Mouse (Mus musculus): ENCODE measurements around the gene N4bp1. TPM values are rescaled to one million over a fixed set of nuclear protein-coding genes. Genes with fewer than 3 reads are reported as not detected.
A peak's percentile ranks its signal among the peaks of the same experiment; 100 is the strongest.

The N4bp1 gene
- polyA plus RNA-seq, 1 experiment from 2014 or later, result 24.6 TPM

DNA sequence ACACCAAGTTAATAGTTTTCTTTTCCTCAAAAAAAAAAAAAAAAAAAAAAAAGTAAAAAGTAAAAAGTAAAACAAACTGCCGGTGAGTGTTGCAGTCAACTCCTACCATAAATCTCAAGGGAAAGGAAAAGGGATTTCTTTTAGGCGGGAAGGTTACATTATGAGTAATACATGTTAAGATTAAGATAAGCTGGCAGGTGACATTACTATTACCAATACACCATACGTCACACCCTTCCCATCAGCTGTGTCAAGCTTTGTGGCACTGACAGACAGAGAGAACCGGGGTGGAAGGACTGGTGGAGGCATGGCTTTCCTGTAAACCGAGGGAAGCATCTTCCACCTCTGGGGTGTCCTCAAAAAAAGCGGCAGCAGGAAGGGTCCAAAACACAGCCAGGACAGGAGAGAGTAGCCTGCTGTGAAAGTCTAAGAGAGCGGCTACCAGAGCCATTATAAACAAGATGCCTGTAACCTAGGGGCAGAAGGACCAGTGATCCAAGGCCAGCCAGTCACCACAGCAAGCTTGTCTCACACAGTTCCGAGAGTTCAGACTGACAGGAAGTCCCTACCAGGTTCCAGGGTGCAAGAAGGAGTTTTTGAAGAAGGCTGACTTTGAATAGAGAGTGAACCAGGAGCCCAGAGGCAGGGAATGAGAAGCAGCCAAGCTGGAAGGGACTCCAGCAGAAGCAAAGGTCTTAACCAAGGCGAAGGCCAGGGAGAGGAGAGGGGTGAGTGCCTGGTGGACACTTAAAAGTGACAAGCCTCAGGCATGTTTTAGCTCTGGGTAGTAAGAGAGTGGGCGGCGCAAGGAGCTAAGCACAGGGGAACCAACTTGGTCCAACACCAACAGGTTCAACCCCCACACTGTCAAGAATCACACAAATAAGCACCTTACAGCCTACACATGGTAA lies 2.2 kb downstream of the N4bp1 start:
- Histone ChIP-seq H3K4me3 (ENCODE audit: inconsistent target) (no peak overlapping the region), H3K79me2 (ENCODE audit: inconsistent target) (peaks cover 67% of the 10 kb centered on the region), H3K36me3 (ENCODE audit: inconsistent target) (no peaks in the 10 kb centered on the region), H3K27ac (no peak overlapping the region)
- 91% methylated on average over 8 of the region's 11 CpGs for WGBS (ENCODE audit: missing documents)

DNA sequence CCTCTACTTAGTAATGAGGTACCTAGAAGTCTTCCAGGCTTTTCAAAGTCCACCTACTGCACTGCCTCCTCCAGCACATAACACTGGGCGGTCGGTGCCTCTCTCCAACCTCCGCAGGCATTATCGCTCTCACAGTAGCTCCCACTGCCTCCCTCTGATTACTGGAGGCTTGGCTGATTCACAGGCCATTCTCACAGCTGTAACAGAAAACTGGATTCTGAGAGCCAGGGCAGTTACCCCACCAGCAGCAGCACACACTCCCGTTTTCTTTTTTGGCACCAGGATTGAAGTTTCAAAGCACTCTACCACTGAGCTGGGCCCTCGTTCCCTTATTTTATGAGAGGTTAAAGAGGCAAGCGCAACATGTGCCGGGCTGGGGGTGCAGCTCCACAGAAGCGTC lies 3.1 kb downstream of the N4bp1 start:
- 89% methylated on average over 8 of the region's 9 CpGs for WGBS (ENCODE audit: missing documents)
- Histone ChIP-seq H3K4me3 (ENCODE audit: inconsistent target) (no peak overlapping the region), H3K27ac (no peak overlapping the region), H3K79me2 (ENCODE audit: inconsistent target) (peaks cover 76% of the 10 kb centered on the region), H3K36me3 (ENCODE audit: inconsistent target) (no peaks in the 10 kb centered on the region)

DNA sequence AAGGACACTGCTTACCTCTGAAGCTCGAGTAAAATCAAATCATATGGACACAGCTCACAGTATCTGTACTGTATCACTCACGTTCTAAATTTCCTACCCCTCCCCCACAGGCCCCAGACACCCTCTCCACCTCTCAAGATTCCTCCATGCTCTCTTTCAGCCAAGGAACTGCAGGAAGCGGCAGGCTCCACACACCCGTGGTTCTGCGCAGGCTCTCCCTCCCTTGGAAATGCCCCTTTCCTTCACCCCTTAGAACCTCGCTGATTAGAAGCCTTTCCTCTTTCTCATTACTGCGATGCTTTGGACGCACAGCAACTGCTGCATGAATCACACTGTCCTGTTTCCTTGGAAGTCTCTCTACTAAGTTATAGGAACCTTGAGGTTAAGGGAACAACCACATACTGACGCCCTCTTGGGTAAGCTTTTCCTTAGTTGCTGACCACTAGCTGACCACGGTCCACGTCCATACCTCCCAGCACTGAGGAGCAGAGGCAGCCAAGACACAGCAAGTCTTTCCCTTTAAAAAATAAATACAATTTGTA lies 3.9 kb downstream of the N4bp1 start:
- H3K27ac ChIP-seq, result peak overlapping the region; percentile 7; the same call in 1 of the 2 replicates
- H3K79me2 ChIP-seq (ENCODE audit: inconsistent target), result peaks cover 84% of the 10 kb centered on the region
- no peaks in the 10 kb centered on the region for H3K36me3 ChIP-seq (ENCODE audit: inconsistent target)
- no peak overlapping the region for H3K4me3 ChIP-seq (ENCODE audit: inconsistent target)
- 24% methylated on average over 11 of the region's 11 CpGs for WGBS (ENCODE audit: missing documents)

DNA sequence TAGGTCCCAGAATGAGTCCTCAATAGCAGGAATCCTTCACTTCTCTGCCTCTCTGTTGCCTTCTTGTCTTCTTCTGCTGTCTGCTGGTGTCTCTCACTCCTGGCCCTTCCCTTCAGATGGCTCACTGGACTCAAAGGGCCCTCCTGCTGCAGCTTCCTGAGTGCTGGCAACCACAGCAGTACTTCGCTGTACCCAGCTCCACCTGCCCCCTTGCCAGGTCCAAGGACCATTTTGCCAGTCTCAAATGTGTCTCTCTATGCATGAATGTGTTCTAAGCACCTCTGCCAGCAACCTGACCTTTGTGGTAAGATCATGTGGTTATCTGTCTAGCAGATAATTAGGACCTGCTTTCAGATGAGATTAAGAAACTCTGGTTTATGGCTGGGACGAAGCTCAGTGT lies 8.2 kb downstream of the N4bp1 start:
- Histone ChIP-seq H3K27ac (no peak overlapping the region), H3K4me3 (ENCODE audit: inconsistent target) (no peak overlapping the region), H3K36me3 (ENCODE audit: inconsistent target) (no peaks in the 10 kb centered on the region), H3K79me2 (ENCODE audit: inconsistent target) (peaks cover 99% of the 10 kb centered on the region)
- WGBS (ENCODE audit: missing documents), result 100% methylated on average over 1 of the region's 2 CpGs

DNA sequence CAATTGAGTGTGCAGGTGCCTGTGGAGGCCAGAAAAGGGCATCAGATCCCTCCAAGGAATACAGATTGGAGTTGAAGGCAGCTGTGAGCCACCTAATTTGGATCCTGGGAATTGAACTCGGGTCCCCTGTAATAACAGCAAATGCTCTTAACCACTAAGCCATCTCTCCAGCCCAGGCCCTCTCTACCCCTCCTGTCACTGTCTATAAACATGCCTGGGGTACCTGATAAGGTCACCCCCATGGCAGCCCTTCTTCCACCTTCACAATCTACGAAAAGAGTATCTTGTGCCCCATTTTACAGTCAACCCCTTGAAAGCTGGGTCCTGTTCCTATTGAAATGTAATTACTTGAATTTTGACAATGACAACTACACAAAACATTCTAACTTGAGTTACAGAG lies 11.0 kb downstream of the N4bp1 start:
- 86% methylated on average over 2 of the region's 2 CpGs for whole genome bisulfite sequencing (ENCODE audit: missing documents)
- no peak overlapping the region for H3K4me3 ChIP-seq (ENCODE audit: inconsistent target)
- peaks cover 99% of the 10 kb centered on the region for H3K79me2 ChIP-seq (ENCODE audit: inconsistent target)
- no peak overlapping the region for H3K27ac ChIP-seq
- H3K36me3 ChIP-seq (ENCODE audit: inconsistent target), result no peaks in the 10 kb centered on the region

DNA sequence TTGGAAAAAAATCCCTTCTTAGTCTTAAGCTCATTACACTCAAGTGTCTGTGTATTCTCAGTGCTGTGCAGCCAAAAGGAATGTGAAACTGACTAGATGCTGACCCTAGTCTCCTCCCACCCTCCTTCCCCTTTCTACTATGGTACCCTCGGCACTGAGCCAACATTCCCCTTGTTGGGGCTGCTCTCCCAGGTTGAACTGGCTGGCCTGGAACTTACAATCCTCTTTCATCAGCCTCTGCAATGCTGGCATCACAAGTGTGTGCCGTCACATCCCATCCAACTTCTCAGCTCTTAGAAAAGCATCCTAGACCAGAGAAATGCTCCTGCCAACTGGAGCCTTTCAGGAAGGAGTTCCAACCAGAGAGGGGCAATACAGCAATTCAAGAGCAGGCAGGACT lies 11.9 kb downstream of the N4bp1 start:
- Histone ChIP-seq H3K27ac (peak overlapping the region; percentile 35), H3K4me3 (ENCODE audit: inconsistent target) (no peak overlapping the region), H3K79me2 (ENCODE audit: inconsistent target) (peaks cover 99% of the 10 kb centered on the region), H3K36me3 (ENCODE audit: inconsistent target) (no peaks in the 10 kb centered on the region)
- WGBS (ENCODE audit: missing documents), result 33% methylated on average over 2 of the region's 2 CpGs

DNA sequence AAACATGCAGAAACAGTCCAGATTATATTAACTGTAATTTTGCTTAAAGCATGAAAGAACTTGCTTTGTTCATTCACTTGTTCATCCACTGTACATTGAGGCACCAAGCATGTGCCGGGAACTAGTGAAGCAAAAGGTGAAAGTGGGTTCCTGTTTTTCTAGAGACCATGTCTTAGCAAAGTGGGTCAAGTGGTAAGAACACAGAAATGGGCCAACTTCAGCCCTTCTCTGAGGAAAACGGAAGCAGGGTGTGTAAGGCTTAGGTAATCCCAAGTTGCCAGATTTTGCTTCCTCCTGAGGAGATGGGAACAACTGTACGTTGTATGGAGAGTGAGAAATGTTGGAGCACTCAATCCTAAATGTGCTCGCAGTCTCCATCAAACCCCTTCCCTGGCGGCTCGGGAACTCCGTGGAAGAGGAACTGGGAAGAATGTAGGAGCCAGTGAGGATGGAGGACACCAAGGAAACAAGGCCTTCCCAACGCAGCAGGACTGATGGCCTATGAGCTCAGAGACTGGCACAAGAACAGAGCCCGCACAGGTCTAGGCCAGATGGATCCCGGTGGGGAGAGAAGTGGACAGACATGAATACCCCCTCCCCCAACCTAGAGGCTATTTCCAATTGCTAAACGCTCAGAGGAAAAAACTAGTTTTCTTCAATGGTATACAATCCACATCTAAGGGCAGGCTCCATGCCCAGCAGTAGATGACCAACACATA lies 12.8 kb downstream of the N4bp1 start:
- Histone ChIP-seq H3K79me2 (ENCODE audit: inconsistent target) (peaks cover 99% of the 10 kb centered on the region), H3K36me3 (ENCODE audit: inconsistent target) (no peaks in the 10 kb centered on the region), H3K27ac (peak overlapping the region; percentile 35; the same call in 1 of the 2 replicates), H3K4me3 (ENCODE audit: inconsistent target) (no peak overlapping the region)
- WGBS (ENCODE audit: missing documents), result 83% methylated on average over 11 of the region's 11 CpGs

DNA sequence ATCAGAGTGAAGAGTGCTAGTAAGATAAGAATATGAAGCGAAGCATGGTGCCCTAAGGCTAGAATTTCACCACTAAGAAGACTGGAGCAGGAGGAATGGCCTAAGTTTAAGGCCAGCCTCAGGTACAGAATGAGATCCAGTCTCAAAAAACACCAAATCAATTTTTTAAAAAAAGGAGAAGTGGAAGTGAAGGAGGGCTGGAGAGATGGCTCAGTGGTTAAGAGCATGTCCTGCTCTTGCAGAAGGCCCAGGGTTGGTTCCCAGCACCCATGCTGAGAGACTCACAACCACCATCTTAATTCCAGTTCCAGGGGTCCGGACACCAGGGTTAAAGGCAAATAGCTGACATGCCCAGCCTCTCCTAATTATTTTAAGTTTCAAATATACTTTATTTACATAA lies 13.6 kb downstream of the N4bp1 start:
- Histone ChIP-seq H3K36me3 (ENCODE audit: inconsistent target) (no peaks in the 10 kb centered on the region), H3K27ac (no peak overlapping the region), H3K79me2 (ENCODE audit: inconsistent target) (peaks cover 99% of the 10 kb centered on the region), H3K4me3 (ENCODE audit: inconsistent target) (no peak overlapping the region)
- WGBS (ENCODE audit: missing documents), result 97% methylated on average over 2 of the region's 2 CpGs

DNA sequence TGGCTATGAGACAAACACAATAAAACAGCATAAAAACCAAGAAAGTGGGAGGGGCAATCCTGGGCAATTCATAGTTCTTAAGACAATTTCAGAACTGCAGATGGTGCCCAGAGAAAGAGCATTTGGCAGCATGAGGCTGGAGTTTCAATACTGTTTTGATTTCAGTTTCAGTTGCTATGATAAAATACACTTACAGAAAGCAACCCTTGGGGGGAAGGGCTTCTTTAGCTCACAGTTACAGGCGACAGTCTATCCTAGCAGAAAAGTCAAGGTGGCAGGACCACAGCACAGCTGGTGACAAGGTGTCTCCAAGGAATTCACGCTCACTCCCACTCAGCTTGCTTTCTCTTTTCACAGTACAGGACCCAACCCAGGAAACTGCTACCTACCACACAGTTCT lies 14.3 kb downstream of the N4bp1 start:
- WGBS (ENCODE audit: missing documents), result 51% methylated on average over 2 of the region's 2 CpGs
- no peak overlapping the region for H3K4me3 ChIP-seq (ENCODE audit: inconsistent target)
- no peak overlapping the region for H3K27ac ChIP-seq

DNA sequence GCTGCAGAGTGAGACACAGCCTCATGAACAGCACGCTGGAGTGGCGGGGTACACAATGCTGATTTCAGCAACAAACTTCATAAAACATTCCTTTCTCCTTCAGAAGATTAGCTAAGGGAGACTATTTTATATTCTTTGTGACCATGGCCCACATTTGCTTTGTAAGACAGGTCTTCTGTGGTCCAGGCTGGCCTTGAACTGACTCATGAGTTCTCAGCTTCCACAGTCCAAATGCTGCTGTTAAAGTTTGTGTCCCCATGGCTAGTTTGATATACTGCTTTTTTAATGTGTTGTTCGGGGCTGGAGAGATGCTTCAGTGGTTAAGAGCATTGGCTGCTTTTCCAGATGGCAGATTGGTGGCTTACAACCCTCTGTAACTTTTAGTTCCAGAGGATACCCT lies 17.0 kb downstream of the N4bp1 start:
- WGBS (ENCODE audit: missing documents), result 100% methylated on average over 3 of the region's 3 CpGs
- no peak overlapping the region for H3K27ac ChIP-seq

More for the DNA sequence above, 14.3 kb downstream of the N4bp1 start:
- H3K79me2 ChIP-seq (ENCODE audit: inconsistent target), result peaks cover 99% of the 10 kb centered on the region
- no peaks in the 10 kb centered on the region for H3K36me3 ChIP-seq (ENCODE audit: inconsistent target)

DNA sequence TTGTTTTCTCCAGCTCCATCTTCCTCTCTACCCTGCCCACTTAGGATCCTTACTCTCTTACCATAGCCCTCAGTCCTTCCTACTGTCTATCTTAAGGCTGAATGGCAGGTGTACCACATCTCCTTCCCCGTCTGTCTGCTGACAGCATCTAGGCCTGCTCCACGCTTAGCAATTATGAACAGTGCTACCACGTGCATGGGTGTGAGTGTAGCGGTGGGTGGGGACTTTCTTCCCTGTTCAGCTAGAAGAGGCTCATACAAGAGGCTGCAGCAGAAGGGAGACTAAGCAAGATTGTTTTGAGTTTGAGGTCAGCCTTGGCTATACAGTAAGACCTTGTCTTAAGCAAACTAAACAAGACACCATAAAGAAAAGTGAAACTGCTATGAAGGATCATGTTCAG lies 20.3 kb downstream of the N4bp1 start:
- Histone ChIP-seq H3K36me3 (ENCODE audit: inconsistent target) (peaks cover 13% of the 10 kb centered on the region), H3K4me3 (ENCODE audit: inconsistent target) (no peak overlapping the region), H3K79me2 (ENCODE audit: inconsistent target) (peaks cover 100% of the 10 kb centered on the region), H3K27ac (no peak overlapping the region)
- 90% methylated on average over 4 of the region's 4 CpGs for WGBS (ENCODE audit: missing documents)

More for the DNA sequence above, 17.0 kb downstream of the N4bp1 start:
- no peaks in the 10 kb centered on the region for H3K36me3 ChIP-seq (ENCODE audit: inconsistent target)
- peaks cover 99% of the 10 kb centered on the region for H3K79me2 ChIP-seq (ENCODE audit: inconsistent target)
- H3K4me3 ChIP-seq (ENCODE audit: inconsistent target), result no peak overlapping the region

DNA sequence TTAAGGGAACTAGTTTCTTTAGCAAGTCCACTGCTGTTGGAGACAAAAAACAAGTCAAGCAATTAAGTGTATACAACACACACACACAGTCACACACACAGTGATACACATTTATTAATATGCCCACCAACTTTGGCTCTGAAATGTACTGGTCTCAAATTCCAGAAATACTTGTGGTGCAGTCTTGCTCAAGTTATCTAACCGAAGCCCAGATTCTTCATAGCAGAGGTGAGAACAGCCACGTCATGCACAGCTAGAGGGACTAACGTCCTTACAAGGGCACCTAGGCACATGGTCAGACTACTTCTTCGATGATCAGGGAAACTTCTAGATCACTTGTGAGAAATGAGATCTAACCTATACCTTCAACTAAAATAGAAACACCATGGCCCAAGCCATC lies 22.2 kb downstream of the N4bp1 start:
- Histone ChIP-seq H3K4me3 (ENCODE audit: inconsistent target) (no peak overlapping the region), H3K79me2 (ENCODE audit: inconsistent target) (peaks cover 100% of the 10 kb centered on the region), H3K36me3 (ENCODE audit: inconsistent target) (peaks cover 32% of the 10 kb centered on the region), H3K27ac (no peak overlapping the region)
- WGBS (ENCODE audit: missing documents), result 89% methylated on average over 4 of the region's 4 CpGs

DNA sequence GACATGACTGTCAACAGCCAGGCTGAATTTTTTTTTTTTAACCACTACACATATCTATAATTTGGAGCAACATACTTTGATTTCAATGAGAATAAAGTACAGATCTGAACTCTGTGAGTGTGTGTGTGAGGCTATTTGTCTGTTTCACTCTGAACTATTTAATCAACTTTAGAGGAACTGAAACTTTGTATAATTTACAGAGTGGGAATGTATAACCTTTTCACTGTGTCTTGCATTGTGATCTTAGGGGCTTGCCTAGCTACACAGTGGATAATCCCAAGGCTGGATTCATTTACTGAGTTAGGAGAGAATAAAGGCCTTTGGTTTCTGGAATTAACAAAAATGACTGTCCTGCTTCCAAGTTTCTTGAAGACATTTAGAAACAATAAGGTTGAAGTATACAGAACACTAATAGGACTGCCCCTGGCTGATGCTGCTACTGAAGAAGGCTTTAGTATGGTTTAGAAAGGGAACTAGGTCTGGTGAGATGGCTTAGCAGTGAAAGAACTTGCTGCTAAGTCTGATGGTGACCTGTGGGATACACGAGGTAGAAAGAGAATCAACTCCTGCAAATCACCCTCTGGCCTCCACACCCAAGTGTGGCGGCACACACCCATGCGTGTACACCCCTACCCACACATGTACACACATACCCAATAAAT lies 22.8 kb downstream of the N4bp1 start:
- no peak overlapping the region for H3K4me3 ChIP-seq (ENCODE audit: inconsistent target)
- peaks cover 35% of the 10 kb centered on the region for H3K36me3 ChIP-seq (ENCODE audit: inconsistent target)
- H3K27ac ChIP-seq, result no peak overlapping the region
- H3K79me2 ChIP-seq (ENCODE audit: inconsistent target), result peaks cover 100% of the 10 kb centered on the region
- WGBS (ENCODE audit: missing documents), result 55% methylated on average over 2 of the region's 3 CpGs

DNA sequence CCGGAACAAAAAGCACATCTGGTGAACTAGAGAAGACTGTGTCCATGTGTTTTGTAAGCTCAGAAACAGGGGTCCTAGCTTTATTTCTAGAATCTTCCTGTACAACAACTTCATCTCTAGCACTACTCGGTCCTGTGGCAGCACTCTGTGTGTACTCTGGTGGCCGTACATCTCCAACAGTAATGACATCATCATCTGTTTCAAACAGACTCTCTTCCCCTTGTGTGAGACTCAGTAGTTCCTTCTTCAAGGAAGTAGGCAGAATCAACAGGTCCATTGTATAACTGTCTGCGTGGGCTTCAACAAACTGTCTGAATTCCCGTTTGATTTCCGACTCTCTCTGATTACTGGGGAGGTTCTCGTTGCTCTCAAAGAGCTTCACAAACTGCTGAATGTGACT lies 23.5 kb downstream of the N4bp1 start:
- Histone ChIP-seq H3K27ac (no peak overlapping the region), H3K36me3 (ENCODE audit: inconsistent target) (peaks cover 35% of the 10 kb centered on the region), H3K4me3 (ENCODE audit: inconsistent target) (no peak overlapping the region), H3K79me2 (ENCODE audit: inconsistent target) (peaks cover 100% of the 10 kb centered on the region)
- 71% methylated on average over 7 of the region's 7 CpGs for WGBS (ENCODE audit: missing documents)
